In genomic region chr16:4592909-4593875, GRCm38 (mm10) we compare ENCODE assay signal across 8 mouse cellular contexts. TPM values are rescaled to one million over a fixed set of nuclear protein-coding genes. Genes with fewer than 3 reads are reported as not detected.
DNase-seq lines count a peak whose midpoint lies in the region; ATAC-seq and TF ChIP-seq lines count a peak whose summit lies in the region.

No protein-coding gene starts in this region.

- H3K4me1 ChIP-seq in cerebellum, adult 2 months (ENCODE audit: control insufficient read depth, insufficient read depth, low read length), result peaks cover 7% of the 10 kb centered on the region
- H3K4me1 ChIP-seq in intestine, embryonic 16.5 days (ENCODE audit: control insufficient read depth, insufficient read depth, low read length), result peaks cover 41% of the 10 kb centered on the region
- peaks cover 49% of the 10 kb centered on the region for H3K4me1 ChIP-seq in liver, embryonic 12.5 days

- TF ChIP-seq POLR2A in cerebellum, adult 2 months (IDR thresholded peaks at IDR 0.05; ENCODE audit: borderline replicate concordance, insufficient read depth, low read length), result no peak

- TF ChIP-seq CTCF in cerebellum, adult 2 months (IDR thresholded peaks at IDR 0.05; ENCODE audit: borderline replicate concordance, insufficient read depth, low read depth, low read length), result peak; percentile 53; the same call in 1 of the 2 replicates

- peak overlapping the region; percentile 63 for H3K4me3 ChIP-seq in cerebellum, adult 2 months (replicated peaks; ENCODE audit: insufficient read depth, low read depth, low read length)
- peak overlapping the region; percentile 84 for H3K4me3 ChIP-seq in intestine, embryonic 16.5 days (ENCODE audit: low read length)
- peak overlapping the region; percentile 66 for H3K4me3 ChIP-seq in liver, embryonic 12.5 days

- H3K27me3 ChIP-seq in cerebellum, adult 2 months (ENCODE audit: control insufficient read depth, insufficient read depth, low read length), result no peaks in the 10 kb centered on the region
- H3K27me3 ChIP-seq in intestine, embryonic 16.5 days (replicated peaks; ENCODE audit: control insufficient read depth, insufficient read depth, low read length), result no peaks in the 10 kb centered on the region
- peaks cover 57% of the 10 kb centered on the region for H3K27me3 ChIP-seq in liver, embryonic 12.5 days (replicated peaks)

- H3K9me3 ChIP-seq in intestine, embryonic 16.5 days (ENCODE audit: control insufficient read depth, low read length), result no peaks in the 10 kb centered on the region
- no peaks in the 10 kb centered on the region for H3K9me3 ChIP-seq in liver, embryonic 12.5 days (replicated peaks)

- 0 out of 2 replicates have a peak, but pooled peaks have one; percentile 4 for ATAC-seq in intestine, embryonic 16.5 days
- no peak for ATAC-seq in liver, embryonic 12.5 days
- no peak for ATAC-seq in monocyte, adult 5-6 weeks (replicated peaks; ENCODE audit: insufficient number of reproducible peaks, low FRiP score, low TSS enrichment, poor library complexity, severe bottlenecking)

- H3K27ac ChIP-seq in cerebellum, adult 2 months (ENCODE audit: insufficient read depth, low read length), result no peak overlapping the region
- peak overlapping the region; percentile 93 for H3K27ac ChIP-seq in intestine, embryonic 16.5 days (ENCODE audit: low read length)
- peak overlapping the region; percentile 62 for H3K27ac ChIP-seq in liver, embryonic 12.5 days

- peak overlapping the region; percentile 71 for H3K4me2 ChIP-seq in intestine, embryonic 16.5 days (ENCODE audit: low read depth, low read length)
- peak overlapping the region; percentile 82 for H3K4me2 ChIP-seq in liver, embryonic 12.5 days

- DNase-seq in urinary bladder, postnatal 14 days (ENCODE audit: low spot score), result peak; percentile 64
- no peak for DNase-seq in urinary bladder, adult 2 months (ENCODE audit: low spot score)
- peak; percentile 62 to 69 for DNase-seq in cerebellum, adult 2 months
- peak; percentile 55 for DNase-seq in gastrocnemius, postnatal 10 days
- peak; percentile 29 to 42 for DNase-seq in natural killer cell, adult 2 months (ENCODE audit: low spot score in 2 of 2)

- H3K9ac ChIP-seq in intestine, embryonic 16.5 days (ENCODE audit: low read depth, low read length), result peak overlapping the region; percentile 90
- peak overlapping the region; percentile 70 for H3K9ac ChIP-seq in liver, embryonic 12.5 days

- H3K36me3 ChIP-seq in intestine, embryonic 16.5 days (ENCODE audit: control insufficient read depth, insufficient read depth, low read length), result 0 out of 2 replicates have a peak, but pooled peaks cover 2% of the 10 kb centered on the region
- H3K36me3 ChIP-seq in liver, embryonic 12.5 days, result peaks cover 6% of the 10 kb centered on the region; the same call in 1 of the 2 replicates

- 28% methylated on average over 32 of the region's 32 CpGs for WGBS in cerebellum, adult 2 months
- 12% methylated on average over 32 of the region's 32 CpGs for WGBS in intestine, embryonic 16.5 days
- 22% methylated on average over 32 of the region's 32 CpGs for WGBS in liver, embryonic 12.5 days (ENCODE audit: insufficient replicate concordance)

RNA-seq across cellular contexts. Expression of gene Glis2, which starts 1.3 kb away (rescaled TPM):
- 40.3 and 43.3 TPM in 2 replicates for polyA plus RNA-seq in urinary bladder, adult 2 months (2012; rRNA removed)
- 16.0 and 19.5 TPM in 2 replicates for polyA plus RNA-seq in cerebellum, adult 2 months (2012; rRNA removed)
- total RNA-seq in gastrocnemius, postnatal 10 days (2021), result 10 to 100 TPM; 22.2 to 32.3 TPM
- 14.5 and 18.1 TPM in 2 replicates for polyA plus RNA-seq in intestine, embryonic 16.5 days (2015; fragmentation: Nextera tagmentation; extraction: Ambion mirVana)
- 6.1 and 7.3 TPM in 2 replicates for polyA plus RNA-seq in liver, embryonic 12.5 days (2016; fragmentation: Nextera tagmentation; extraction: Ambion mirVana)
- 0.19 to 0.76 TPM (median 0.64 TPM) in 3 replicates for total RNA-seq in monocyte, adult 5-6 weeks (2017)

RNA-seq across cellular contexts. Expression of gene Pam16, which starts 31.6 kb away (rescaled TPM):
- 57.5 and 64.8 TPM in 2 replicates for polyA plus RNA-seq in urinary bladder, adult 2 months (2012; rRNA removed)
- 121 and 132 TPM in 2 replicates for polyA plus RNA-seq in cerebellum, adult 2 months (2012; rRNA removed)
- 10 to 100 TPM; 79.3 to 82.7 TPM for total RNA-seq in gastrocnemius, postnatal 10 days (2021)
- 79.4 and 86.8 TPM in 2 replicates for polyA plus RNA-seq in intestine, embryonic 16.5 days (2015; fragmentation: Nextera tagmentation; extraction: Ambion mirVana)
- 76.2 and 81.9 TPM in 2 replicates for polyA plus RNA-seq in liver, embryonic 12.5 days (2016; fragmentation: Nextera tagmentation; extraction: Ambion mirVana)
- total RNA-seq in monocyte, adult 5-6 weeks (2017), result 5.1 to 18.7 TPM (median 14.8 TPM) in 3 replicates

RNA-seq across cellular contexts. Expression of gene Tfap4, which starts 33.5 kb away (rescaled TPM):
- 8.4 and 9.3 TPM in 2 replicates for polyA plus RNA-seq in urinary bladder, adult 2 months (2012; rRNA removed)
- polyA plus RNA-seq in cerebellum, adult 2 months (2012; rRNA removed), result 9.8 and 9.9 TPM in 2 replicates
- total RNA-seq in gastrocnemius, postnatal 10 days (2021), result 1 to 10 TPM; 6.6 to 6.9 TPM
- 23.0 and 26.5 TPM in 2 replicates for polyA plus RNA-seq in intestine, embryonic 16.5 days (2015; fragmentation: Nextera tagmentation; extraction: Ambion mirVana)
- 13.3 and 14.3 TPM in 2 replicates for polyA plus RNA-seq in liver, embryonic 12.5 days (2016; fragmentation: Nextera tagmentation; extraction: Ambion mirVana)
- total RNA-seq in monocyte, adult 5-6 weeks (2017), result 2.7 to 14.0 TPM (median 4.0 TPM) in 3 replicates

RNA-seq across cellular contexts. Expression of gene Vasn, which starts 46.5 kb away (rescaled TPM):
- polyA plus RNA-seq in urinary bladder, adult 2 months (2012; rRNA removed), result 26.6 and 28.5 TPM in 2 replicates
- 6.4 and 6.5 TPM in 2 replicates for polyA plus RNA-seq in cerebellum, adult 2 months (2012; rRNA removed)
- total RNA-seq in gastrocnemius, postnatal 10 days (2021), result 10 to 100 TPM in 1 of 2 experiments, 1 to 10 TPM in 1; 9.7 to 13.0 TPM
- polyA plus RNA-seq in intestine, embryonic 16.5 days (2015; fragmentation: Nextera tagmentation; extraction: Ambion mirVana), result 13.5 and 13.6 TPM in 2 replicates
- polyA plus RNA-seq in liver, embryonic 12.5 days (2016; fragmentation: Nextera tagmentation; extraction: Ambion mirVana), result 4.7 and 5.0 TPM in 2 replicates
- 0.19 to 0.43 TPM (median 0.39 TPM) in 3 replicates for total RNA-seq in monocyte, adult 5-6 weeks (2017)

RNA-seq across cellular contexts. Expression of gene Dnaja3, which starts 46.6 kb away (rescaled TPM):
- 36.6 and 37.9 TPM in 2 replicates for polyA plus RNA-seq in urinary bladder, adult 2 months (2012; rRNA removed)
- polyA plus RNA-seq in cerebellum, adult 2 months (2012; rRNA removed), result 60.6 and 64.0 TPM in 2 replicates
- total RNA-seq in gastrocnemius, postnatal 10 days (2021), result 10 to 100 TPM; 71.4 to 87.2 TPM
- polyA plus RNA-seq in intestine, embryonic 16.5 days (2015; fragmentation: Nextera tagmentation; extraction: Ambion mirVana), result 90.5 and 92.5 TPM in 2 replicates
- polyA plus RNA-seq in liver, embryonic 12.5 days (2016; fragmentation: Nextera tagmentation; extraction: Ambion mirVana), result 69.2 and 74.2 TPM in 2 replicates
- 25.9 to 34.1 TPM (median 26.3 TPM) in 3 replicates for total RNA-seq in monocyte, adult 5-6 weeks (2017)
